In the genomic region with DNA sequence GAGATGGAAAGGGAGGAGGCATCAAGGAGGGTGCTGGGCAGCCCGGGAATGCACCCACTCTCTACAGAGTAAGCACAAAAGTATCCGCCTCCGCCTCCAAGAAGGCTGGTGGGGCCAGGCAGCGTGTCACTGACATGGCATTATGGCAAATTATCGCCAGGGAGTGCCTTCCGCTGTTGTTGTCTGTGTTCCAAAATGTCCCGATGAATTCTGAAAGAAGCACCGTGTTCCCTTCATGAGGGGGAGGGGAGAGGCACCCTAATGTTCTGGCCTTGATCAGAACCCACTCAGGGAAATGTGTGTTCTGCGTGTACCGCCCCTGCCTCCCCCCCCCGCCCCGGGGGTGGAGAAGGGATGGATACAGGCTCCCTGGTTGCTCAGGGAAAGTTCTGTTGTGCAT, we compare ENCODE assay signal across 31 mouse cellular contexts. TPM values are rescaled to one million over a fixed set of nuclear protein-coding genes. Genes with fewer than 3 reads are reported as not detected.
DNase-seq lines count a peak whose midpoint lies in the region; ATAC-seq and TF ChIP-seq lines count a peak whose summit lies in the region.
"Had no signal": no experiment of that assay in that cellular context is flagged by ENCODE, and none has a peak within 500 bp of the region (broad histone marks: within the 10 kb centered on the region; RNA-seq: fewer than 3 reads in every experiment).

No protein-coding gene starts in this region.

- H3K4me1 ChIP-seq in heart, embryonic 13.5 days: peaks cover 13% of the 10 kb centered on the region
- no peaks in the 10 kb centered on the region for H3K4me1 ChIP-seq in heart, adult 2 months (ENCODE audit: control insufficient read depth, insufficient read depth, low read length)
- no peaks in the 10 kb centered on the region for H3K4me1 ChIP-seq in liver, embryonic 11.5 days (replicated peaks; ENCODE audit: control insufficient read depth, insufficient read depth, low read length)
- H3K4me1 ChIP-seq: stomach, embryonic 15.5 days had no signal

- H3K79me2 ChIP-seq in heart, adult 2 months (replicated peaks; ENCODE audit: control insufficient read depth, insufficient read depth, low read length): no peaks in the 10 kb centered on the region

- TF ChIP-seq CTCF in heart, adult 2 months (IDR thresholded peaks at IDR 0.05): no peak

- ATAC-seq in heart, embryonic 13.5 days (ENCODE audit: extremely low read depth, insufficient number of reproducible peaks, low FRiP score, low TSS enrichment): no peak
- ATAC-seq in liver, embryonic 11.5 days (replicated peaks; ENCODE audit: low FRiP score): no peak
- ATAC-seq: forebrain, embryonic 15.5 days; inflammation-experienced regulatory T-cells, adult 6 months; midbrain, embryonic 16.5 days; Patski had no signal

- TF ChIP-seq EP300 in heart, adult 2 months (IDR thresholded peaks at IDR 0.05; ENCODE audit: insufficient read depth, low read depth, low read length): no peak

- intact Hi-C loops in heart, adult 2 months (cut with DNase I): no loop called here

- H3K27ac ChIP-seq in heart, embryonic 13.5 days (replicated peaks): no peak overlapping the region; the same call in 1 of the 2 replicates
- H3K27ac ChIP-seq in heart, adult 2 months: no peak overlapping the region
- no peak overlapping the region for H3K27ac ChIP-seq in liver, embryonic 11.5 days (ENCODE audit: low read depth, low read length)
- H3K27ac ChIP-seq: embryonic facial prominence, embryonic 13.5 days; forebrain, embryonic 10.5 days; forebrain, embryonic 15.5 days; heart, embryonic 10.5 days; hindbrain, embryonic 15.5 days; limb, embryonic 12.5 days; stomach, embryonic 15.5 days had no signal

- H3K9me3 ChIP-seq in heart, embryonic 13.5 days: peaks cover 7% of the 10 kb centered on the region
- no peaks in the 10 kb centered on the region for H3K9me3 ChIP-seq in liver, embryonic 11.5 days (ENCODE audit: control insufficient read depth, low read length)
- H3K9me3 ChIP-seq: embryonic facial prominence, embryonic 13.5 days; forebrain, embryonic 15.5 days; hindbrain, embryonic 15.5 days; stomach, embryonic 15.5 days had no signal

- peaks cover 64% of the 10 kb centered on the region for H3K27me3 ChIP-seq in heart, embryonic 13.5 days (replicated peaks)
- no peaks in the 10 kb centered on the region; the same call in 1 of the 2 replicates for H3K27me3 ChIP-seq in heart, adult 2 months (ENCODE audit: control insufficient read depth, insufficient read depth, low read length)
- H3K27me3 ChIP-seq in liver, embryonic 11.5 days (replicated peaks; ENCODE audit: control insufficient read depth, insufficient read depth, low read length): no peaks in the 10 kb centered on the region; the same call in 1 of the 2 replicates
- H3K27me3 ChIP-seq: forebrain, embryonic 15.5 days; hindbrain, embryonic 15.5 days; stomach, embryonic 15.5 days had no signal

- H3K9ac ChIP-seq in heart, embryonic 13.5 days: no peak overlapping the region
- H3K9ac ChIP-seq in heart, adult 2 months (ENCODE audit: low read depth, low read length): no peak overlapping the region
- no peak overlapping the region for H3K9ac ChIP-seq in liver, embryonic 11.5 days (ENCODE audit: low read depth, low read length)
- H3K9ac ChIP-seq: embryonic facial prominence, embryonic 13.5 days; forebrain, embryonic 15.5 days; hindbrain, embryonic 15.5 days; limb, embryonic 12.5 days; stomach, embryonic 15.5 days had no signal

- H3K4me2 ChIP-seq in heart, embryonic 13.5 days: 0 out of 2 replicates have a peak overlapping the region, but pooled peaks have one; percentile 21
- no peak overlapping the region for H3K4me2 ChIP-seq in liver, embryonic 11.5 days
- H3K4me2 ChIP-seq: embryonic facial prominence, embryonic 13.5 days; forebrain, embryonic 15.5 days; hindbrain, embryonic 15.5 days; limb, embryonic 12.5 days; midbrain, embryonic 11.5 days; stomach, embryonic 15.5 days had no signal

- 60% methylated on average over 12 of the region's 12 CpGs for WGBS in heart, embryonic 13.5 days
- 52% methylated on average over 12 of the region's 12 CpGs for WGBS in heart, adult 2 months
- whole genome bisulfite sequencing in liver, embryonic 11.5 days: 71% methylated on average over 12 of the region's 12 CpGs

- no peak for DNase-seq in heart, adult 2 months
- peak; percentile 66 for DNase-seq in layer of hippocampus, adult 9-11 months
- no peak for DNase-seq in layer of hippocampus, postnatal 10 days (ENCODE audit: low spot score in 2 of 2)
- peak; percentile 58 for DNase-seq in right cerebral cortex, adult 18-20 months
- no peak for DNase-seq in right cerebral cortex, postnatal 14 days
- no peak for DNase-seq in liver, embryonic 11.5 days (ENCODE audit: low spot score)
- DNase-seq: adrenal gland, postnatal 10 days; cerebellum, adult 18-20 months; heart, postnatal 10 days; kidney, adult 11 months; kidney, postnatal 14 days; lung, postnatal 36 days; right cerebral cortex, postnatal 25 days; thymus, postnatal 14 days had no signal

- TF ChIP-seq POLR2A in heart, adult 2 months (IDR thresholded peaks at IDR 0.05; ENCODE audit: insufficient read depth, low read depth, low read length): no peak

- no peaks in the 10 kb centered on the region for H3K36me3 ChIP-seq in heart, embryonic 13.5 days
- no peaks in the 10 kb centered on the region for H3K36me3 ChIP-seq in heart, adult 2 months (ENCODE audit: control insufficient read depth, insufficient read depth, low read length)
- no peaks in the 10 kb centered on the region for H3K36me3 ChIP-seq in liver, embryonic 11.5 days (ENCODE audit: control insufficient read depth, insufficient read depth, low read length)
- H3K36me3 ChIP-seq: embryonic facial prominence, embryonic 13.5 days; forebrain, embryonic 15.5 days; heart, embryonic 10.5 days; hindbrain, embryonic 15.5 days; limb, embryonic 12.5 days; stomach, embryonic 15.5 days had no signal

- no peak overlapping the region for H3K4me3 ChIP-seq in heart, embryonic 13.5 days
- H3K4me3 ChIP-seq in heart, adult 2 months: no peak overlapping the region
- no peak overlapping the region for H3K4me3 ChIP-seq in liver, embryonic 11.5 days (ENCODE audit: low read depth, low read length)
- H3K4me3 ChIP-seq: embryonic facial prominence, embryonic 13.5 days; forebrain, embryonic 10.5 days; forebrain, embryonic 15.5 days; heart, embryonic 10.5 days; hindbrain, embryonic 15.5 days; limb, embryonic 12.5 days; stomach, embryonic 15.5 days had no signal

RNA-seq across cellular contexts. Expression of gene Sez6l, which starts 41.1 kb away (rescaled TPM):
- polyA plus RNA-seq in heart, embryonic 13.5 days (2015; fragmentation: Nextera tagmentation; extraction: Ambion mirVana): 0.29 and 0.33 TPM in 2 replicates
- under 1 TPM; 0.08 to 0.09 TPM for total RNA-seq in heart, adult 2 months (2021)
- 0.15 and 0.25 TPM in 2 replicates for polyA plus RNA-seq in heart, adult 2 months (2012; rRNA removed)
- 100 to 1,000 TPM; 192 TPM for total RNA-seq in layer of hippocampus, postnatal 10 days (2021)
- 0.08 TPM in 2 replicates for polyA plus RNA-seq in liver, embryonic 11.5 days (2014; fragmentation: Nextera tagmentation; extraction: Ambion mirVana)
- total RNA-seq: common myeloid progenitor, adult 5-6 weeks; megakaryocyte, adult 5-6 weeks; MEL; neutrophil, adult 5-6 weeks had no signal
- polyA plus RNA-seq: liver, adult 2 months had no signal

Comparison
In these comparisons a context has a peak if more than half of its experiments do, and no peak if none do; other contexts are left out.
1. DNase-seq: peak in layer of hippocampus, adult 9-11 months (single experiment) and right cerebral cortex, adult 18-20 months (single experiment); none in heart, adult 2 months (0 of 2), layer of hippocampus, postnatal 10 days (0 of 2), right cerebral cortex, postnatal 14 days (single experiment) and liver, embryonic 11.5 days (single experiment).